Mouse (Mus musculus) adrenal gland, adult 8-10 months (tissue): ENCODE data around the gene Zfp408. TPM values are rescaled to one million over a fixed set of nuclear protein-coding genes. Genes with fewer than 3 reads are reported as not detected.

ENCODE experiments used
- total RNA-seq, 4 experiments: library from RNA; stranded (reverse); gene quantifications; 2 replicates each; pipeline ENCODE4 v1.2.4; 2022

Gene Zfp408
- total RNA-seq, 4 experiments from 2014 or later, result 10.2 to 22.4 (median 15.1) TPM

Other genes starting within 250 kb of the Zfp408 start
- gene 1110051M20Rik, start 205.1 kb downstream of the Zfp408 start, total RNA-seq, result 10 to 100 TPM; 17.8 to 35.6 (median 28.3) TPM
- gene Lrp4, start 192.3 kb downstream of the Zfp408 start, total RNA-seq, result 10 to 100 TPM in 2 of 4 experiments, 1 to 10 TPM in 2; 6.3 to 11.2 (median 9.5) TPM
- gene Ckap5, start 123.0 kb downstream of the Zfp408 start, total RNA-seq, result 10 to 100 TPM; 38.7 to 58.2 (median 51.2) TPM
- under 1 TPM in 3 of 4 experiments, not detected in 1; 0.18 to 0.51 (median 0.46) TPM for gene F2, start 13.4 kb downstream of the Zfp408 start, total RNA-seq
- 10 to 100 TPM; 64.3 to 82.4 (median 73.8) TPM for gene Arhgap1, start 69 bp upstream of the Zfp408 start, total RNA-seq
- 100 to 1,000 TPM in 1 of 4 experiments, 10 to 100 TPM in 3; 71.0 to 105 (median 72.1) TPM for gene Atg13, start 60.8 kb upstream of the Zfp408 start, total RNA-seq
- gene Harbi1, start 61.1 kb upstream of the Zfp408 start, total RNA-seq, result 10 to 100 TPM; 11.0 to 12.7 (median 11.8) TPM
- 10 to 100 TPM; 36.3 to 52.7 (median 40.8) TPM for gene Ambra1, start 80.3 kb upstream of the Zfp408 start, total RNA-seq